Mouse (Mus musculus) right cerebral cortex, adult 18-20 months (tissue): ENCODE results near the gene Cdk6.
"Not testable (repeated sequence)": the region's sequence is repeated elsewhere in the genome, so short reads cannot be mapped to it uniquely, and the experiment has no call there.

Experiments used
- DNase-seq: peaks from one replicate; pipeline ENCODE4 v3.0.0; 2022; ENCODE audit warnings: mixed read lengths

The Cdk6 gene

GRCm38 (mm10) chr5:3381795-3382194 is 40.5 kb downstream of the Cdk6 start:
- DNase-seq = no peak

- DNase-seq = no peak
These were observed 41.2 kb downstream of the Cdk6 start for GRCm38 (mm10) chr5:3382343-3383040.

GRCm38 (mm10) chr5:3383547-3383946 is 42.3 kb downstream of the Cdk6 start:
- DNase-seq = no peak

GRCm38 (mm10) chr5:3385078-3385477 is 43.8 kb downstream of the Cdk6 start:
- no peak for DNase-seq

- no peak for DNase-seq
These were observed 44.9 kb downstream of the Cdk6 start for GRCm38 (mm10) chr5:3386021-3386730.

- DNase-seq = no peak
These were observed 45.4 kb downstream of the Cdk6 start for GRCm38 (mm10) chr5:3386731-3387087.

- no peak for DNase-seq
These were observed 45.9 kb downstream of the Cdk6 start for GRCm38 (mm10) chr5:3387138-3387537.

GRCm38 (mm10) chr5:3392856-3393255 is 51.6 kb downstream of the Cdk6 start:
- peak; percentile 4 for DNase-seq

- DNase-seq = no peak
These were observed 52.9 kb downstream of the Cdk6 start for GRCm38 (mm10) chr5:3394145-3394544.

- DNase-seq = no peak
These were observed 53.7 kb downstream of the Cdk6 start for GRCm38 (mm10) chr5:3395020-3395419.

- no peak for DNase-seq
These were observed 54.9 kb downstream of the Cdk6 start for GRCm38 (mm10) chr5:3396214-3396613.

GRCm38 (mm10) chr5:3396910-3397575 is 55.8 kb downstream of the Cdk6 start:
- no peak for DNase-seq

GRCm38 (mm10) chr5:3399784-3400494 is 58.7 kb downstream of the Cdk6 start:
- DNase-seq = no peak

- peak; percentile 4 for DNase-seq
These were observed 63.8 kb downstream of the Cdk6 start for GRCm38 (mm10) chr5:3405102-3405501.

- DNase-seq = no peak
These were observed 64.2 kb downstream of the Cdk6 start for GRCm38 (mm10) chr5:3405503-3405902.

GRCm38 (mm10) chr5:3407926-3408325 is 66.6 kb downstream of the Cdk6 start:
- DNase-seq = no peak

GRCm38 (mm10) chr5:3418183-3418582 is 76.9 kb downstream of the Cdk6 start:
- not testable (repeated sequence) for DNase-seq

- DNase-seq = no peak
These were observed 79.0 kb downstream of the Cdk6 start for GRCm38 (mm10) chr5:3420094-3420831.

GRCm38 (mm10) chr5:3420832-3421228 is 79.5 kb downstream of the Cdk6 start:
- DNase-seq = no peak

GRCm38 (mm10) chr5:3433131-3433700 is 91.9 kb downstream of the Cdk6 start:
- not testable (repeated sequence) for DNase-seq

GRCm38 (mm10) chr5:3434105-3434504 is 92.8 kb downstream of the Cdk6 start:
- DNase-seq = not testable (repeated sequence)

GRCm38 (mm10) chr5:3438453-3439003 is 97.2 kb downstream of the Cdk6 start:
- not testable (repeated sequence) for DNase-seq
